Mouse (Mus musculus) G1E (cell line): ENCODE measurements at regions not wholly inside any gene's neighbourhood (a gene's known extent, or its start where the extent isn't known, plus 50 kb on each side); places are given as distances from the start of the nearest gene placed in this dataset.

ENCODE experiments used
- CTCF ChIP-seq: IDR thresholded peaks from 2 replicates; pipeline ENCODE4 v1.5.1; 2012; ENCODE audit warnings: low read depth, low read length, inconsistent platforms, mixed read lengths
- GATA1 ChIP-seq: IDR thresholded peaks from 2 replicates; pipeline ENCODE4 v1.6.1; 2012; ENCODE audit warnings: borderline replicate concordance, low read length, inconsistent platforms, mixed read lengths

GRCm38 (mm10) chr9:115387471-115388360 is 77.5 kb upstream of the Stt3b start:
- no peak for TF ChIP-seq GATA1
- no peak for TF ChIP-seq CTCF
